Mouse (Mus musculus) brain, embryonic 14.5 days (tissue): ENCODE data around the gene Tmprss2.

Experiments used
- CTCF ChIP-seq: fragments of 200-500 bp; IDR thresholded peaks from 2 replicates; pipeline ENCODE4 v1.5.1; 2012; ENCODE audit warnings: inconsistent platforms, mild to moderate bottlenecking, moderate library complexity, borderline replicate concordance; ENCODE audit not compliant: insufficient read depth, insufficient read length; ENCODE audit errors: extremely low read depth
- POLR2A ChIP-seq: fragments of 200-500 bp; IDR thresholded peaks from 2 replicates; pipeline ENCODE4 v1.6.1; 2012; ENCODE audit warnings: mild to moderate bottlenecking, inconsistent platforms, borderline replicate concordance; ENCODE audit not compliant: poor library complexity, insufficient read depth, insufficient read length, severe bottlenecking; ENCODE audit errors: extremely low read depth

DNA sequence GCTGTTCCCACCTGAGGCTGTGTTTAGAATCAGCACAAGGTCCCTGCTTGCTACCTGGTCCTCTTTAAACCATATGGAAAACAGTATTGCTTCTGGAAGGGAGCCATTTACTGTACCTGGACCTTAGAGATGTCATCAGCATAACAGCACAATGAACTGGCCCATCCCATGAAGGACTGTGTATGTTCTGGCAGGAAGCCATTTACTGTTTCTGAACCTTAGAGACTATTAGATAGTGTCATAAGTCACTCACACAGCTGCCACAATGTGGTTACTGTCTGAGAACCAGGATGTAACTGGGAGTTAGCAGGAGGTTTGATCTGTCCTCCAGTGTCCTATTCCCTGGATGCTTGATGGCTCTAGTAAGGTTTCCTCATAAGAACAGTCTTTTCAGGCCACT, 33.7 kb upstream of the Tmprss2 start:
- TF ChIP-seq POLR2A (no peak), CTCF (no peak)
